Mouse (Mus musculus): ENCODE measurements around the gene AI987944.
A peak's percentile ranks its signal among the peaks of the same experiment; 100 is the strongest.

The AI987944 gene

GRCm38 (mm10) chr7:41393048-41393971, at the start of gene AI987944:
AI987944 (minus strand) TSS chr7:41393379.
- DNase-seq, result peak; percentile 67

GRCm38 (mm10) chr7:41394130-41394529, 951 bp upstream of the AI987944 start:
- DNase-seq, result no peak
